Mouse (Mus musculus): ENCODE results near the gene Hapln3. TPM values are rescaled to one million over a fixed set of nuclear protein-coding genes. Genes with fewer than 3 reads are reported as not detected.

The Hapln3 gene
- polyA plus RNA-seq (2017; shearing (Covaris generic)): not detected

DNA sequence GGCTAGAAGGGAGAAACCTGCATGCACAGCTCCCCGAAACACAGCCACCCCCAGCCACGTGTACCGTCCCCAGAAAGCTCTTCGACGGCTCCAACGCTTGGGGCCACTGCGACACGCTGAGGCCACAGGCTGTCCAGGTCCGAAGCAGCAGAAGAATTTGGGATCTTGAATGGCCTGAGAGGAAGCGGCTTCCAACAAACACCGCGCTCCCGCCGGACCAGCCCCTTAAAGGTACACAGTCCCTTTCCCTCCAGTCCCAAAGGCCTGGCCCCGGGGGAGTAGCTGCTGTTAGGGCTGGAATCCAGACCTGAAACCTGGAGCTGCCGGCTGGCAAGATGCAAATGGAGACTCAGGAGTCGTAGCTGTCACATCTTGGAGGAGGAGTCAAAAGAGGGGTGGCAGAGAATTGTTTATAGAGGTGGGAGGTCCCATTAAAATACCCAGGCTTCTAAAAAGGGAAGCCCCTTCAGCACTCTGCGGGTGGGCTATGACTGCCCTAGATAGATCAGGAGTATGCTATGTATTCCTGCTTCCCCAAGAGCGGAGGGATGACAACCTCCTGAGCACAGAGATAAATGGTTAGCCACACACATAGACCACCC lies at the start of gene Hapln3:
Hapln3 (minus strand) TSS at position 176 of the 602 bp plus-strand sequence.

DNA sequence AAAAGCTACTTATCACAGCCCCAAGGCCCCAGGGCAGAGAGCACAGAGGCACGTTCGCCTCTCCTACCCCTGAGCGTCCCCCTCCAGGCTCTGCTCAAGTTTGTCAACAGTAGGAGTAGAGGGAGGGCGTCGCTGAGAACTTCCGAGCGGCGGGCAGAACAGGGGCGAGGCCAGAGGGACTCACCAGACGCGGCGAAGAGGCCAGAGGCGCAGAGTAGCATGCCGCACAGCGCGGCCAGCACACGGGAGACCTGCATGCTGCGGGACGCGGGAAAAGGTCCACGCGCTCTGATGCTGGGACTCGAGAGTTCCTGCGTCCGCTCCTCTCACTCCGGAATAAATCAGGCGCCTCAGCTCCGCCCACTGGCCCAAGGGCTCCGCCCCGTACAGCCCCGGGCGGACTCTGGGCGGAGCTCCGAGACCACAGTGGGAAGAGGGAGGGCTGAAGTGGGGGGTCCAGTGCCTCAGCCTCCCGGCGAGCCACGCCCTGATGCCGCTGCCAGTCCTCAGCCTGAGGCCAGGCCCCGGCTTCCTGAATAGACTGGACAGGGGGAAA lies 18.0 kb upstream of the Hapln3 start, which contains the start of gene Mfge8:
Mfge8 (minus strand) TSS at position 350 of the 556 bp plus-strand sequence.

Other genes with a start within 250 kb of the Hapln3 start
- gene Aen, start 235.2 kb downstream of the Hapln3 start, polyA plus RNA-seq (2017; shearing (Covaris generic)): 46.7 TPM
- 148 TPM for gene Isg20, start 217.6 kb downstream of the Hapln3 start, polyA plus RNA-seq (2017; shearing (Covaris generic))
- not detected for gene Acan, start 77.5 kb downstream of the Hapln3 start, polyA plus RNA-seq (2017; shearing (Covaris generic))
- 20.1 TPM for gene Mfge8, start 18.0 kb upstream of the Hapln3 start, polyA plus RNA-seq (2017; shearing (Covaris generic))
- gene Abhd2, start 142.2 kb upstream of the Hapln3 start, polyA plus RNA-seq (2017; shearing (Covaris generic)): 17.7 TPM

Data from activated CD4-positive, CD25-positive, alpha-beta regulatory T cell, adult 9 weeks (primary cell).